Mouse (Mus musculus): ENCODE results near the gene C1s1.
"Not testable (repeated sequence)": the region's sequence is repeated elsewhere in the genome, so short reads cannot be mapped to it uniquely, and the experiment has no call there.

The C1s1 gene

GRCm38 (mm10) chr6:124512355-124512836 lies 29.8 kb downstream of the C1s1 start, which contains the start of gene C1ra:
Gene C1ra (plus strand): TSS chr6:124512405.
- DNase-seq (ENCODE audit: low read depth, low spot score): peak; percentile 51

- no peak for DNase-seq (ENCODE audit: low read depth, low spot score)
Measured at GRCm38 (mm10) chr6:124511936-124512335, 30.2 kb downstream of the C1s1 start.

GRCm38 (mm10) chr6:124509192-124509591 lies 33.0 kb downstream of the C1s1 start:
- DNase-seq (ENCODE audit: low read depth, low spot score): not testable (repeated sequence)

GRCm38 (mm10) chr6:124508292-124508691 lies 33.9 kb downstream of the C1s1 start:
- DNase-seq (ENCODE audit: low read depth, low spot score): no peak

GRCm38 (mm10) chr6:124506991-124507390 lies 35.2 kb downstream of the C1s1 start:
- no peak for DNase-seq (ENCODE audit: low read depth, low spot score)

- no peak for DNase-seq (ENCODE audit: low read depth, low spot score)
Measured at GRCm38 (mm10) chr6:124505028-124505427, 37.1 kb downstream of the C1s1 start.

GRCm38 (mm10) chr6:124502021-124502420 lies 40.1 kb downstream of the C1s1 start:
- no peak for DNase-seq (ENCODE audit: low read depth, low spot score)

GRCm38 (mm10) chr6:124501473-124501872 lies 40.7 kb downstream of the C1s1 start:
- no peak for DNase-seq (ENCODE audit: low read depth, low spot score)

GRCm38 (mm10) chr6:124499914-124500566 lies 42.1 kb downstream of the C1s1 start:
- DNase-seq (ENCODE audit: low read depth, low spot score): no peak

- DNase-seq (ENCODE audit: low read depth, low spot score): no peak
Measured at GRCm38 (mm10) chr6:124496054-124496453, 46.1 kb downstream of the C1s1 start.

- DNase-seq (ENCODE audit: low read depth, low spot score): no peak
Measured at GRCm38 (mm10) chr6:124493886-124494285, 48.3 kb downstream of the C1s1 start.

- peak; percentile 89 for DNase-seq (ENCODE audit: low read depth, low spot score)
Measured at GRCm38 (mm10) chr6:124492842-124493561, 49.2 kb downstream of the C1s1 start, which contains the start of gene C1rl. Gene C1rl (plus strand): TSS chr6:124493113.

GRCm38 (mm10) chr6:124491427-124491826 lies 50.7 kb downstream of the C1s1 start:
- no peak for DNase-seq (ENCODE audit: low read depth, low spot score)

GRCm38 (mm10) chr6:124488952-124489351 lies 53.2 kb downstream of the C1s1 start:
- DNase-seq (ENCODE audit: low read depth, low spot score): no peak

GRCm38 (mm10) chr6:124487509-124487908 lies 54.6 kb downstream of the C1s1 start:
- no peak for DNase-seq (ENCODE audit: low read depth, low spot score)

GRCm38 (mm10) chr6:124485414-124486144 lies 56.6 kb downstream of the C1s1 start:
- DNase-seq (ENCODE audit: low read depth, low spot score): no peak

- DNase-seq (ENCODE audit: low read depth, low spot score): no peak
Measured at GRCm38 (mm10) chr6:124484851-124485250, 57.3 kb downstream of the C1s1 start.

GRCm38 (mm10) chr6:124483831-124484230 lies 58.3 kb downstream of the C1s1 start:
- DNase-seq (ENCODE audit: low read depth, low spot score): not testable (repeated sequence)

- peak; percentile 63 for DNase-seq (ENCODE audit: low read depth, low spot score)
Measured at GRCm38 (mm10) chr6:124481571-124481970, 60.6 kb downstream of the C1s1 start.

Data from forelimb bud, embryonic 11.5 days (tissue).